Mouse (Mus musculus) stomach, embryonic 16.5 days (tissue): Measurements from ENCODE around the gene Igfbp7. TPM values are rescaled to one million over a fixed set of nuclear protein-coding genes. Genes with fewer than 3 reads are reported as not detected.

Experiments used
- ATAC-seq: fragments of 200-750 bp; cut with Nextera tagmentation; 2 replicates; pipeline ENCODE4 v1.8.0; 2017; ENCODE audit warnings: moderate number of reproducible peaks, moderate TSS enrichment; ENCODE audit not compliant: insufficient read depth, low FRiP score
- H3K27ac ChIP-seq: fragments of 300-500 bp; sonication (generic); 2 replicates; pipeline ENCODE4 v1.5.1; 2014; ENCODE audit warnings: low read length
- H3K27me3 ChIP-seq: fragments of 300-500 bp; sonication (generic); 2 replicates; pipeline ENCODE4 v1.6.1; 2014; ENCODE audit warnings: low read length, control low read depth, mixed read lengths; ENCODE audit not compliant: control insufficient read depth, insufficient read depth
- H3K36me3 ChIP-seq: fragments of 300-500 bp; sonication (generic); 2 replicates; pipeline ENCODE4 v1.6.1; 2014; ENCODE audit warnings: low read length; ENCODE audit not compliant: control insufficient read depth, insufficient read depth
- H3K4me1 ChIP-seq: fragments of 300-500 bp; sonication (generic); 2 replicates; pipeline ENCODE4 v1.6.1; 2014; ENCODE audit warnings: low read length, control low read depth, mixed read lengths; ENCODE audit not compliant: control insufficient read depth, insufficient read depth
- H3K4me2 ChIP-seq: fragments of 300-500 bp; sonication (generic); 2 replicates; pipeline ENCODE4 v1.6.1; 2014; ENCODE audit warnings: low read depth, low read length, mixed read lengths
- H3K4me3 ChIP-seq: fragments of 300-500 bp; sonication (generic); replicated peaks from 2 replicates; pipeline ENCODE4 v1.5.1; 2014; ENCODE audit warnings: mild to moderate bottlenecking, low read length
- H3K9ac ChIP-seq: fragments of 300-500 bp; sonication (generic); 2 replicates; pipeline ENCODE4 v1.6.1; 2014; ENCODE audit warnings: low read length
- H3K9me3 ChIP-seq: fragments of 300-500 bp; sonication (generic); replicated peaks from 2 replicates; pipeline ENCODE4 v1.6.1; 2016; ENCODE audit warnings: low read length, control low read depth; ENCODE audit not compliant: control insufficient read depth
- WGBS: fragments of 180-500 bp; shearing (Covaris S2); extraction: QIAGEN DNeasy Blood & Tissue Kit; methylation state at CpG from one replicate; pipeline ENCODE4 v1.1.7; 2014; 5-methylcytosine and 5-hydroxymethylcytosine counted together
- polyA plus RNA-seq: library from polyadenylated mRNA; unstranded; fragments of >200 nt; fragmentation: Nextera tagmentation; extraction: Ambion mirVana; gene quantifications from 2 replicates; pipeline ENCODE4 v1.2.1, GENCODE M21; 2015

The Igfbp7 gene
- polyA plus RNA-seq = 178 and 180 TPM in 2 replicates

DNA sequence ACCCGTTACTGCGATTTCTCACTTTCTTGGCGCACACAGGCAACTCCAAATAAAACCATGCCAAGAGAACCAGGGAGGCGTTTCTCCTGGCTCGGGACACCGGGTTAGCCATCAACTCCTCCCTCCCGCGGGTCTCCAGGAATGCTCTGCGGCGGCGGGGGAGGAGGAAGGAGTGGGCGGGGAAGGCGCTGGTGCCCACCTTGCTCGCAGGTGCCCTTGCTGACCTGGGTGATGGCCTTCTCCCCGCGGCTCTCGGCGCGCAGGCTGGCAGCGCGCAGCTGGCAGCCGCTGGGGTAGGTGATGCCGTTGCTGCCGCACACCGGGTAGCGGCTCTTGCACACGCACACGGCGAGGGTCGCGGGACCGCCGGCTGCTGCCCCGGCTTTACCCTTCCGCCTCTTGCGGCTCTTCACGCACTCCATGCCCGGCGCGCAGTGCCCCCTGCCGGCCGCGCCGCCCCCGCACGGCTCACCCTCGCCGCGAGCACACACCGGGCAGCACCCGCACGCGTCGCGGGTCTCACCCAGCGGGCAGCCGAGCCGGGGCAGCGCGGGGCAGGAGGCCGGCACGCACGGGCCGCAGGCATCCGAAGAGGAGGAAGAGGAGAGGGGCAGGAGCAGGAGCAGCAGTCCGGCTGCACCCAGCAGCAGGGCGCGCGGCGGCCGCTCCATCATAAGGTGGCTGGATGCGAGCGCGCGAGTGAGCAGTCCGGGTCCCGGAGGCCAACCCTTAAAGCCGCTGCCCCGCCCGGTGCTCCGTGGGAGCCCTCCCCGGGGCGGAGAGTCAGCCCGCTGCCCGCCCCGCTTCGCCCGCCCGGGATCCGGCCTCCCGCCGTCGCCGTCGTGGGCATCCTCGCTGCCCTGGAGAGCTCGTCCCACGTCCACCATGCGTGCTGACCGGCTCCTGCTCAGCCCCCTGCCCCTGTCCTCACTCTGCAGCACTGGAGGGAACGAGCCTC is at the start of gene Igfbp7:
TSS of gene Igfbp7 (minus strand) at position 701 of the 958 bp plus-strand sequence.
- 5% methylated on average over 95 of the region's 101 CpGs for WGBS
- Histone ChIP-seq H3K9ac (peak within 1 kb of the TSS; percentile 84), H3K9me3 (no peaks in the 10 kb centered on the region), H3K4me2 (peak within 1 kb of the TSS; percentile 86), H3K4me3 (peak within 1 kb of the TSS; percentile 72), H3K36me3 (no peaks in the 10 kb centered on the region), H3K4me1 (no peaks in the 10 kb centered on the region; the same call in none of the 2 replicates), H3K27me3 (no peaks in the 10 kb centered on the region), H3K27ac (peak within 1 kb of the TSS; percentile 89)
- ATAC-seq = peak; percentile 89

DNA sequence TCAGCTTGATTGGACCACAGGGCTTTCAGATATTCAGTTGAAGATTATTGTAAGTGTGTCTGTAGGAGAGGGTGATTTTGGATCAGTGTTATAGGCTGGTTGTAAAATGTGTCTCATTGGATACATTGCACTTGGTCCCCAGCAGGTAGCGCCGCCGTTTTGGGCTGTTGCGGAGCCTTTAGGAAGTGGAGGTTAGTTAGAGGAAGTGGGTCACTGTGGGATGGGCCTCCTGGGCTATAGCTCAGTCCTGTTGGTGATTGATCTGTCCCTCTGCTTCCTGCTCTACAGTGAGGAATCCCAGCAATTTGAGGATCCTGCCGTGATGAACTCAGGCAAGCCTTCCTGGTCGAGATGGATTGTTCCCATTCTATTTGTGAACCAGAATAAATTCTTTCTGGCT is 44.3 kb upstream of the Igfbp7 start:
- H3K27me3 ChIP-seq = no peaks in the 10 kb centered on the region
- no peak overlapping the region for H3K4me3 ChIP-seq
- H3K9me3 ChIP-seq = no peaks in the 10 kb centered on the region
- H3K4me1 ChIP-seq = no peaks in the 10 kb centered on the region
- no peaks in the 10 kb centered on the region for H3K36me3 ChIP-seq
- no peak overlapping the region for H3K27ac ChIP-seq
- H3K4me2 ChIP-seq = no peak overlapping the region
- 76% methylated on average over 6 of the region's 6 CpGs for WGBS
- ATAC-seq = no peak
- no peak overlapping the region for H3K9ac ChIP-seq

DNA sequence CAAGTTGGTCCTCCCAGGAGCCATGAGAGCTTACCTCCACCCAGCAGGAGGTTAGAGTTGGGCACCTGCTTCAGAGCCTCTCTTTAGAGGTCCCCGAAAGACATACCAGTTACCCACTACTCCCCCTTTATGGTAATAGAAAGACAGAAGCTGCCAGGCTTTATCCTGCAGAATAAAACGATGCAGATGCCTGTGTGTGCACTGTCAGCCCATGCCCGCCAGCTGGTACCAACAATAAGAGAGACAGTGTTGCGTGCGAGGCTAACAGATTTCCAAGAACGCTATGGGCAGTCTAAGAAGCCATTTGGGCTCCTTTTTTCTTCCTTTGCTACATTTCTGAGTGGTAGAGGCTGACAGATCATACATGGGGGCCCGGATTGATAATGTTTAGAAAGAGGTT is 41.7 kb upstream of the Igfbp7 start:
- Histone ChIP-seq H3K27ac (no peak overlapping the region), H3K9ac (no peak overlapping the region), H3K9me3 (no peaks in the 10 kb centered on the region), H3K27me3 (no peaks in the 10 kb centered on the region), H3K36me3 (no peaks in the 10 kb centered on the region), H3K4me3 (no peak overlapping the region), H3K4me2 (no peak overlapping the region), H3K4me1 (no peaks in the 10 kb centered on the region)
- WGBS = 89% methylated on average over 7 of the region's 7 CpGs
- no peak for ATAC-seq

DNA sequence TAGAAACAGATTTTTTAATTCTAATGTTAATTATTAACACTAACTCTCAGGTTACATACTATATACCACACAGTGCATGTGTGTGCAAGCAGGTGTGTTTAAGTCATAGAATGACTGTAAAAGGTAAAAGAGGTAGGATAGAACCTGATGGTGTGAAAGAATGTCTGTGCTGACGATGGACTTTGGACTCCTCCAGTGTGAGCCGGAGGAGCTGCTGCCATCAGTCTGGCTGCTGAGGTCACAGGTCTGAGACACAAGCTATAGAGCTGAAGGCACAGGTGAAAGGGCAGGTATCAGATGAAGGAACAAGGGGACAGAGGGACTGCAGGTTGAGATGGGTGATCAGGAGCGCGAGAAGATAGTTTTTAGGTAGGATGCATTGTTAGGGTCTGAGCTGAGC is 37.6 kb upstream of the Igfbp7 start:
- 78% methylated on average over 4 of the region's 4 CpGs for WGBS
- Histone ChIP-seq H3K36me3 (no peaks in the 10 kb centered on the region), H3K27me3 (no peaks in the 10 kb centered on the region), H3K4me3 (no peak overlapping the region), H3K4me1 (no peaks in the 10 kb centered on the region), H3K9ac (no peak overlapping the region), H3K4me2 (no peak overlapping the region), H3K9me3 (no peaks in the 10 kb centered on the region), H3K27ac (no peak overlapping the region)
- ATAC-seq = no peak

DNA sequence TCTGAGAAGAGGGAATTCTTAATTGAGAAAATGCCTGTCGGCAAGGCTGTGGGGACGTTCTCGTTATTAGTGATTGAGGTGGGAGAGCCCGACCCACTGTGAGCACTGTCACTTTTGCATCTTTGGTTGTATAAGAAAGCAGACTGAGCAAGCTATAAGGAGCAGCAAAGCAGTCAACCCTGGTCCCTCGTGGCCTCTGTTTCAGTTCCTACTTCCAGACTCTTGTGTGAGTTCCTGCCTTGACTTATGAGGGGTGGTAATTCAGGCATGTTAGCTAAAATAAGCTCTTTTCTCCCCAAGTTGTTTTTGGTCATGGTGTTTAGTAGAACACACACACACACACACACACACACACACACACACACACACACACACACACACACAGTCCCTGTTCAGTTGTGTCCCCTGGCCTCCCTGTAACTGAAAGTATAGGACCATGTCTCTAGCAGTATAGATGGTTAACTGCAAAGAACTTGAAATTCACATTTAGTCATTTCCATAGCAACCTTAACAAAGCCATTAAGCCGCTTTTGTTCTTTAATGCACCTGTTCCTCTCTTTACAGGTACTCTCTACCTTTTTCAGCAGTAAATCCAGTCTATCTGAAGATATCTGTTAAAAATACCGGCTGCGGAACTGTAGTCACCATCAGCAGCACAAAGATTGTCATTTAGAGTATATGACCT is 36.2 kb upstream of the Igfbp7 start:
- 82% methylated on average over 8 of the region's 8 CpGs for WGBS
- Histone ChIP-seq H3K27ac (no peak overlapping the region), H3K9me3 (no peaks in the 10 kb centered on the region), H3K9ac (no peak overlapping the region), H3K4me3 (no peak overlapping the region), H3K4me2 (no peak overlapping the region), H3K27me3 (no peaks in the 10 kb centered on the region), H3K36me3 (no peaks in the 10 kb centered on the region), H3K4me1 (no peaks in the 10 kb centered on the region)
- no peak for ATAC-seq

DNA sequence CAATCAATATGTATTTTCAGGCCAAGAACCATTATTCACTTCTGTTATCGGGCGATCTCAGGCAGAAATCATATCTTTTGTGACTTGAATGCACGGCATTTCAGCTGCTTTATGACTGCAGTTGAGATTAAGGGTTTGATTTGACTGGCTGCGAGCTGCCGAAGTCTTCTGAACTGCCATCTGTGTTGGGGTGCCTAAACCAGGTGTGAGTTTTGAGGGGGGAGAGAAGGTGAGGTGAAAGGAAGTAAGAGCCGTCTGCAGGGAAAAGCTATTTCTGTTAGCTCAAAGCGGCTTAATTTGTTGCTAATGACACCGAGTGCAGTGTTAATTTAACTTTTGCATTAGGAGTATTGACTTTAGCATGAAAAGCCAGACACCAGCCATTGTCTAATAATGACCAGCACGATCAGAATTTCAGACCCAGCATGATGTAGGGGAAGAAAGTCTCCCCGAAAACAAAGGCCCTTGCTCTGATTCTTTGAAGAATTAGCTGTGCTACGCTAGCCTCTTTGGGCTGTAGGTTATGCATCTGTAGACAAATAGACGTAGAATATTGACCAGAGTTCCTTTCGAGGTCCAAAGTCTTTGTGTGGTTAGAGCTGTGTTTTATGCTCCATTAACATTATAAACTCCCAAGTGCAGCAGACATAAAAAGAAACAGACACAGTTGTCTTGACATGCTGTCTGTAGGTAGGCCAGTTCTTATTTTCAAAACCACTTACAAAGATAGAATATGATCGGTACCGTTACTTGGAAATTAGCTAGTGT is 35.2 kb upstream of the Igfbp7 start:
- H3K4me3 ChIP-seq = no peak overlapping the region
- H3K27me3 ChIP-seq = no peaks in the 10 kb centered on the region
- H3K36me3 ChIP-seq = no peaks in the 10 kb centered on the region
- no peak overlapping the region for H3K4me2 ChIP-seq
- H3K27ac ChIP-seq = no peak overlapping the region
- no peaks in the 10 kb centered on the region for H3K4me1 ChIP-seq
- WGBS = 64% methylated on average over 15 of the region's 15 CpGs
- H3K9me3 ChIP-seq = no peaks in the 10 kb centered on the region
- no peak for ATAC-seq
- H3K9ac ChIP-seq = no peak overlapping the region

DNA sequence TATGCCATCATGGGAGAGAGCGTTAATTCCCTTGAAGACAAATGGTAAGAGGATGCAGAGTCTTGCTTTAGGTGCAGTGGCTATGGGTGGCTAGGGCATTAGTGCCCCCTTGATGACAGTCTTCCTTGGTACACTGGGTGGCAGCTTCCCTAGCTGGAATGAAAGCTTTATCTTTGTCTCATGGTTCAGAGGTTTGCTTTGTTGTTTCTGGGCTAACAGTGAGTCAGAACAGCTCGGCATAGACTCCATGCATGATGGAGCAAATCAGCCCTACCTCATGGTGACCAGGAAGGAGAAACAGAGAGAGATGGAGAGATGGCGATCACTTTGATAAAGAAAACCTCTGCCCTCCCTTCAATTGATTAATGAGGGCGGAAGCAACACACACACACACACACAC is 28.5 kb upstream of the Igfbp7 start:
- no peak overlapping the region for H3K4me3 ChIP-seq
- no peaks in the 10 kb centered on the region for H3K36me3 ChIP-seq
- no peaks in the 10 kb centered on the region for H3K9me3 ChIP-seq
- no peak for ATAC-seq
- H3K27me3 ChIP-seq = no peaks in the 10 kb centered on the region
- no peak overlapping the region for H3K9ac ChIP-seq
- H3K4me1 ChIP-seq = no peaks in the 10 kb centered on the region
- H3K4me2 ChIP-seq = no peak overlapping the region
- no peak overlapping the region for H3K27ac ChIP-seq
- 71% methylated on average over 4 of the region's 4 CpGs for WGBS

DNA sequence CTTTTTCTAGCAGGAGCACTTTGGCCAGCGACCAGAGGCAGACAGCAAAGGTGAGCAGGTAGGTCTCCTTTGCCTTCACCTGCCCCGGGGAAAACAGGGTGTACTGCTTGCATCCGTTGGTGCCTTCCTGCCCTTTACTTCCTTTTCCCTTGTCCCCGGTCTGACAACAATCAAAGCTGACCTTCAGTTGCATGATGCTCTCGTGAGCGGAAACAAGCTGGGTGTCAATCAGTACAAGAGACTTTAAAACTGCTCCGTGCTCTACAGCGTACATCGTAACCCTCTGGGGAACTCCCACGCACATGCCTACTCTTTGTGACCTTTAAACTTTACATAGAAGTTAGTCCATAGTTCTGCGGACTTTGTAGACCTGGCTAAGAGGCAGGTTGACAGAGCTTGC is 26.2 kb upstream of the Igfbp7 start:
- Histone ChIP-seq H3K4me3 (no peak overlapping the region), H3K4me2 (no peak overlapping the region), H3K4me1 (no peaks in the 10 kb centered on the region), H3K27ac (no peak overlapping the region), H3K9me3 (no peaks in the 10 kb centered on the region), H3K36me3 (no peaks in the 10 kb centered on the region), H3K27me3 (no peaks in the 10 kb centered on the region), H3K9ac (no peak overlapping the region)
- WGBS = 57% methylated on average over 11 of the region's 11 CpGs
- ATAC-seq = no peak
